Mouse (Mus musculus): ENCODE data around the gene Bpifc. TPM values are rescaled to one million over a fixed set of nuclear protein-coding genes. Genes with fewer than 3 reads are reported as not detected.
A peak's percentile ranks its signal among the peaks of the same experiment; 100 is the strongest.

Gene Bpifc
- polyA plus RNA-seq (2016; fragmentation: Nextera tagmentation; extraction: Ambion mirVana) = not detected in 2 replicates

GRCm38 (mm10) chr10:86011781-86012180 is at the start of gene Bpifc:
TSS of gene Bpifc (minus strand) at chr10:86011895.
- Histone ChIP-seq H3K36me3 (replicated peaks) (no peaks in the 10 kb centered on the region), H3K4me3 (no peak within 1 kb of the TSS), H3K4me1 (no peaks in the 10 kb centered on the region), H3K9me3 (no peaks in the 10 kb centered on the region), H3K27me3 (ENCODE audit: poor library complexity, severe bottlenecking) (no peaks in the 10 kb centered on the region), H3K27ac (no peak within 1 kb of the TSS)
- no peak for DNase-seq (ENCODE audit: extremely low spot score, low spot score)
- WGBS = 89% methylated on average over 2 of the region's 2 CpGs

GRCm38 (mm10) chr10:86060267-86060666 is 48.6 kb upstream of the Bpifc start:
- Histone ChIP-seq H3K27ac (no peak overlapping the region), H3K27me3 (ENCODE audit: poor library complexity, severe bottlenecking) (no peaks in the 10 kb centered on the region), H3K4me1 (peaks cover 15% of the 10 kb centered on the region), H3K36me3 (replicated peaks) (0 out of 2 replicates have a peak, but pooled peaks cover 11% of the 10 kb centered on the region), H3K9me3 (peaks cover 6% of the 10 kb centered on the region; the same call in 1 of the 2 replicates), H3K4me3 (no peak overlapping the region)
- no peak for DNase-seq (ENCODE audit: extremely low spot score, low spot score)
- WGBS = 51% methylated on average over 3 of the region's 3 CpGs

GRCm38 (mm10) chr10:86057712-86058111 is 46.0 kb upstream of the Bpifc start:
- 67% methylated on average over 2 of the region's 2 CpGs for WGBS
- H3K27me3 ChIP-seq (ENCODE audit: poor library complexity, severe bottlenecking) = no peaks in the 10 kb centered on the region
- H3K27ac ChIP-seq = no peak overlapping the region; the same call in 1 of the 2 replicates
- no peak for DNase-seq (ENCODE audit: extremely low spot score, low spot score)
- peaks cover 6% of the 10 kb centered on the region; the same call in 1 of the 2 replicates for H3K9me3 ChIP-seq
- H3K36me3 ChIP-seq (replicated peaks) = 0 out of 2 replicates have a peak, but pooled peaks cover 11% of the 10 kb centered on the region
- peaks cover 11% of the 10 kb centered on the region for H3K4me1 ChIP-seq
- no peak overlapping the region for H3K4me3 ChIP-seq

DNA sequence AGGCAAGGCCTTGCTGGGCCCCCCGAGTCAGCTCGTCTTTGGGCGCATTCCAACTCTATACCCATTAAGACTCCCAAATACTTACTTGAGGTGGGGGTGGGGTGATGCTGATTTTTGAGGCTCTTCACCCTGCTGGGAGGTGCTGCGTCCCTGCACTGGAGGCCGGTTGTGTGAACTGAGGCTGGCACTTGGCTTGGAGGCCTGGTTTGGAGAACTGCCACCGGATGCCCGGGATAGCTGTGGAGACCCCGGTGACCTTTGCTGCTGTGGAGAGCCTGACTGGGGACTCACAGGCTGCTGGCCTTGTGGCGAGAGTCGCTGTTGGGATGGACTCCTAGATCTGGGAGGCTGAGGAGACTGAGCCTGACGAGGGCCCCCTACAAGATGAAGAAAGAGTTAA is 45.6 kb upstream of the Bpifc start:
- H3K9me3 ChIP-seq = peaks cover 6% of the 10 kb centered on the region; the same call in 1 of the 2 replicates
- H3K36me3 ChIP-seq (replicated peaks) = 0 out of 2 replicates have a peak, but pooled peaks cover 11% of the 10 kb centered on the region
- H3K27ac ChIP-seq = peak overlapping the region; percentile 20; the same call in 1 of the 2 replicates
- 81% methylated on average over 11 of the region's 11 CpGs for WGBS
- H3K4me1 ChIP-seq = peaks cover 11% of the 10 kb centered on the region
- DNase-seq (ENCODE audit: extremely low spot score, low spot score) = no peak
- H3K27me3 ChIP-seq (ENCODE audit: poor library complexity, severe bottlenecking) = no peaks in the 10 kb centered on the region
- no peak overlapping the region for H3K4me3 ChIP-seq

GRCm38 (mm10) chr10:86056297-86056903 is 44.7 kb upstream of the Bpifc start:
- no peaks in the 10 kb centered on the region for H3K27me3 ChIP-seq (ENCODE audit: poor library complexity, severe bottlenecking)
- no peak for DNase-seq (ENCODE audit: extremely low spot score, low spot score)
- 0 out of 2 replicates have a peak, but pooled peaks cover 11% of the 10 kb centered on the region for H3K36me3 ChIP-seq (replicated peaks)
- H3K4me3 ChIP-seq = no peak overlapping the region
- WGBS = 84% methylated on average over 8 of the region's 8 CpGs
- peaks cover 6% of the 10 kb centered on the region; the same call in 1 of the 2 replicates for H3K9me3 ChIP-seq
- H3K27ac ChIP-seq = no peak overlapping the region
- H3K4me1 ChIP-seq = peaks cover 17% of the 10 kb centered on the region

- no peaks in the 10 kb centered on the region for H3K27me3 ChIP-seq (ENCODE audit: poor library complexity, severe bottlenecking)
- H3K4me1 ChIP-seq = peaks cover 13% of the 10 kb centered on the region
- H3K4me3 ChIP-seq = no peak overlapping the region
- WGBS = 92% methylated on average over 10 of the region's 10 CpGs
- peaks cover 13% of the 10 kb centered on the region for H3K36me3 ChIP-seq (replicated peaks)
- H3K27ac ChIP-seq = no peak overlapping the region
- peaks cover 6% of the 10 kb centered on the region; the same call in 1 of the 2 replicates for H3K9me3 ChIP-seq
- no peak for DNase-seq (ENCODE audit: extremely low spot score, low spot score)
These were observed 41.3 kb upstream of the Bpifc start for GRCm38 (mm10) chr10:86052818-86053522.

DNA sequence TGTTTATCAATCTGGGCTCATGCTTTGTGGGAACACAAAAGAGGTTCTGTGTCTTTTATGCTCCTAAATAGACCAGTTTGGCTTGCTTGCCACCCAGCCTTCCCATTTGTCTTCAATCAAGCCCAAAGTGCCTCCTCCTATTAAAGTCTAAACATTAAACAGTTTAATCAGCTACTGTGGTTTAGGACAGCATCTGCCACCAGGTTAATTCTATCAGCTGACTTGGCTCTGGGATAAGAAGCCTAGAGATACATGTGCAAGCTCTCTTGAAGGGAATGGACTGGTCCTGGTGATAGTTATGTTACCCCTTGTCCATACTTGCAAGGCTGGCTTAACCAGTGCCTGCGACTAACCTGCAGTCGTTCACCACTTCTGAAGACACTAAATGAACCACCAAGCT is 38.8 kb upstream of the Bpifc start:
- DNase-seq (ENCODE audit: extremely low spot score, low spot score) = no peak
- H3K27ac ChIP-seq = no peak overlapping the region
- 81% methylated on average over 2 of the region's 2 CpGs for WGBS
- H3K36me3 ChIP-seq (replicated peaks) = peaks cover 14% of the 10 kb centered on the region
- H3K9me3 ChIP-seq = no peaks in the 10 kb centered on the region
- no peak overlapping the region for H3K4me3 ChIP-seq
- H3K27me3 ChIP-seq (ENCODE audit: poor library complexity, severe bottlenecking) = no peaks in the 10 kb centered on the region
- peaks cover 9% of the 10 kb centered on the region for H3K4me1 ChIP-seq

DNA sequence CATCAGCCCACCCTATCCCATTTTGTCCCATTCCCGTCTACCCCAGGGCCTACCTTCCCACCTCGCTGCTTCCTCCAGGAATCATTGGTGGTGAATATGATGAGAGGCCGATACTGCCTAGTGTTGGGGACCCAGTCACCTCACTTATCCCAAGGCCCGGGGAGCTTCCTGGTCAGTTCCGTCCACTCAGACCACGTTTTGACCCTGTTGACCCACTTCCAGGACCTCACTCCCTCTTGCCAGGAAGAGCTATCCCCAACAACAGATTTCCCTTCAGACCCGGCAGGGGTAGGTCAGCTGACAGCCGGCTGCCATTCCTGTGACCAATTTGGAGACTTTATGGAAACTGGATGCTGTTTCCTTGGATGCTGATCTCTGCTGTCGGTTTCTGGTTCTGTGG is 36.1 kb upstream of the Bpifc start:
- H3K4me1 ChIP-seq = peaks cover 9% of the 10 kb centered on the region

DNA sequence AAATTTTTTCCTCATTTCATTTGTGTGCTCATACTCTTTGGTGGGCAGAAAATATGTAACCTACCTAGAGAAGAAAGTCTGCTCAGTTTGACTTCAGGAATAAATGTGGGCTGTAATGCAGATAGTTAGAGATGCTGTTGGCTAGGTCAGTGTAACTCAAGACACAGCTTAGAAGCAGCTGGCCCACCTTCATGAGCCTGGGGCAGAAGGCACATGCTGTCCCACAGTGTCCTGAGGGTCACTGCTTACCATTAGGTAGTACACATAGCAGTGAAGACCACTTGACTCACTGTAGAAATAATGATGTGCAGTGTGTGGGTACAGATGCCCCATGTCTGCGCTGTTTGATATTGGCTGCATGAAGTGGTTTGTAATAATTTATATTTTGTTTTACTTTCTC is 34.7 kb upstream of the Bpifc start:
- H3K27me3 ChIP-seq (ENCODE audit: poor library complexity, severe bottlenecking) = no peaks in the 10 kb centered on the region
- 98% methylated on average over 1 of the region's 1 CpGs for WGBS
- H3K9me3 ChIP-seq = no peaks in the 10 kb centered on the region
- H3K4me3 ChIP-seq = no peak overlapping the region
- H3K4me1 ChIP-seq = peaks cover 2% of the 10 kb centered on the region
- DNase-seq (ENCODE audit: extremely low spot score, low spot score) = no peak
- H3K27ac ChIP-seq = no peak overlapping the region
- peaks cover 19% of the 10 kb centered on the region for H3K36me3 ChIP-seq (replicated peaks)

More for the DNA sequence above, 36.1 kb upstream of the Bpifc start:
- Histone ChIP-seq H3K4me3 (no peak overlapping the region), H3K9me3 (no peaks in the 10 kb centered on the region), H3K36me3 (replicated peaks) (peaks cover 19% of the 10 kb centered on the region), H3K27me3 (ENCODE audit: poor library complexity, severe bottlenecking) (no peaks in the 10 kb centered on the region), H3K27ac (no peak overlapping the region)
- 87% methylated on average over 9 of the region's 9 CpGs for WGBS
- no peak for DNase-seq (ENCODE audit: extremely low spot score, low spot score)

GRCm38 (mm10) chr10:86044066-86044465 is 32.4 kb upstream of the Bpifc start:
- 90% methylated on average over 8 of the region's 8 CpGs for WGBS
- H3K4me1 ChIP-seq = no peaks in the 10 kb centered on the region
- no peaks in the 10 kb centered on the region for H3K9me3 ChIP-seq
- H3K36me3 ChIP-seq (replicated peaks) = peaks cover 26% of the 10 kb centered on the region
- no peak overlapping the region for H3K4me3 ChIP-seq
- DNase-seq (ENCODE audit: extremely low spot score, low spot score) = no peak
- H3K27me3 ChIP-seq (ENCODE audit: poor library complexity, severe bottlenecking) = no peaks in the 10 kb centered on the region
- H3K27ac ChIP-seq = no peak overlapping the region

GRCm38 (mm10) chr10:86043651-86044050 is 32.0 kb upstream of the Bpifc start:
- Histone ChIP-seq H3K27ac (no peak overlapping the region), H3K27me3 (ENCODE audit: poor library complexity, severe bottlenecking) (no peaks in the 10 kb centered on the region), H3K4me3 (no peak overlapping the region), H3K9me3 (no peaks in the 10 kb centered on the region), H3K36me3 (replicated peaks) (peaks cover 30% of the 10 kb centered on the region), H3K4me1 (no peaks in the 10 kb centered on the region)
- no peak for DNase-seq (ENCODE audit: extremely low spot score, low spot score)
- 83% methylated on average over 4 of the region's 4 CpGs for WGBS

DNA sequence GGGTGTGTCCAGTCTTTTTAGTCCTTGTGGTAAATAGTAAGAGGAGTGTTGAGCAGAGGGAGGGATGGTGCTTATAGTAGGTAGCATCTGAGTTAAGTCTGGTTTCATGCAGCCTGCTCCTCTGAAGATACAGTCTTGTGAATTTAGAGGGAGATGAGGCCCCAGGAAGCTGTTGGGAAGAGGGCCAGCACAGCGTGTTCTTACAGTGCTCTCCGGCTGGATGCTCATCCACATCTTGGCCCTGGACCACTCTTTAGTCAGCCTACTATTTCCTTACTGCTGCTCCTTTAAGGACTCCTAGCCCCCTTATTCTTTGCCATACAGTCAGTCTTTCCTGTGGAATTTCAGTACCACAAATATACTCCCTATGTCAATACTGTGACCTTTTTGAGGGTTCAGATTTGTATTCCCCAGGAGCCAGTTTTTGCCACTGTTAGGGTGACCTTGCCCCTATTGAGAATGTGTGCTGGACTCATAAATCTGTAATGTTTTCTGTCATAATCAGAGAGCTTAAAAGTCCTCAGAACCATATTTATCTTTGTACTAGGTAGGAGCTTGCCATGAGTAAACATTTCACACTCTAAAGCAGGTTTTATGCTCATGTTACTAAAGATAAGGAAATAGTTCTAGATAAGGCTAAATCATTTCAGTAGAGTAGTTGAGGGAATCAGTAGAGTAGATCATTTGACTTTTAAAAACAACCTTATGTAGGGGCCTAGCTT is 22.5 kb upstream of the Bpifc start:
- DNase-seq (ENCODE audit: extremely low spot score, low spot score) = no peak
- Histone ChIP-seq H3K4me3 (no peak overlapping the region), H3K27ac (no peak overlapping the region), H3K9me3 (no peaks in the 10 kb centered on the region), H3K36me3 (replicated peaks) (peaks cover 35% of the 10 kb centered on the region), H3K4me1 (peaks cover 8% of the 10 kb centered on the region; the same call in 1 of the 2 replicates), H3K27me3 (ENCODE audit: poor library complexity, severe bottlenecking) (no peaks in the 10 kb centered on the region)
- WGBS = 98% methylated on average over 2 of the region's 2 CpGs
